Mouse (Mus musculus): ENCODE data around the gene Cyp4a31. TPM values are rescaled to one million over a fixed set of nuclear protein-coding genes. Genes with fewer than 3 reads are reported as not detected.

The Cyp4a31 gene
- total RNA-seq, 2 experiments from 2014 or later: not detected

Other genes with a start within 250 kb of the Cyp4a31 start
- not detected for gene Cyp4a12b, start 152.0 kb upstream of the Cyp4a31 start, total RNA-seq (2021)
- gene Cyp4a30b, start 111.0 kb upstream of the Cyp4a31 start, total RNA-seq (2021): not detected
- gene Cyp4a14, start 67.5 kb upstream of the Cyp4a31 start, total RNA-seq (2021): not detected
- gene Cyp4a10, start 45.4 kb upstream of the Cyp4a31 start, total RNA-seq (2021): not detected
- gene Cyp4a32, start 37.3 kb downstream of the Cyp4a31 start, total RNA-seq (2021): not detected
- 1 to 10 TPM; 1.7 to 1.8 TPM for gene Cyp4b1, start 84.1 kb downstream of the Cyp4a31 start, total RNA-seq (2021)
- 10 to 100 TPM; 52.1 to 55.5 TPM for gene Efcab14, start 174.1 kb downstream of the Cyp4a31 start, total RNA-seq (2021)
- gene Tex38, start 217.4 kb downstream of the Cyp4a31 start, total RNA-seq (2021): 1 to 10 TPM in 1 of 2 experiments, under 1 TPM in 1; 0.88 to 1.1 TPM
- gene Atpaf1, start 221.2 kb downstream of the Cyp4a31 start, total RNA-seq (2021): 10 to 100 TPM; 64.5 to 68.2 TPM